Mouse (Mus musculus): ENCODE measurements around the gene 4930548H24Rik.

DNA sequence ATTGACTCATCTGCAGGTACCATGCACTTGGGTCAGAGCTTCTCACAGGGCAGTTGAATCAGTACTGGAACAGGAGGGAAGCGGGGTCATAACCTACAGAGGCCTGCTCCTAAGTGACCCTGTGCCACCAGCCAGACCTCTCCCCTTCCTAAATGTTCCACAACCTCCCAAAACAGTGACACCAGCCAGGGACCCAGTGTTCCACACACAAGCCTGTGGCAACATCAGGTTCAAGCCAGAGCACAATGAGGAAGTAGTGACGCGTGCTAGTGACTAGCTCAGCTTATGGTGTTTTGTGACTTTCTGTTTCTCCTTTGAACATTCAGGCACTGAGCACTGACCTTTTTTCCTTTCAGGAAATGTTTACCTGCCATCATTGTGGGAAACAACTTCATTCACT is 17.7 kb upstream of the 4930548H24Rik start:
- TF ChIP-seq CTCF (IDR thresholded peaks at IDR 0.05; ENCODE audit: low read depth, low read length) (no peak), EP300 (IDR thresholded peaks at IDR 0.05; ENCODE audit: insufficient read depth, low read depth, low read length) (no peak)

All from ES-Bruce4 (cell line).